Mouse (Mus musculus) thymus, adult 2 months (tissue): ENCODE data around the gene Mbnl3.

ENCODE experiments used
- CTCF ChIP-seq: fragments of 200-500 bp; IDR thresholded peaks from 2 replicates; pipeline ENCODE4 v1.5.1; 2012; ENCODE audit warnings: mild to moderate bottlenecking, control low read depth, low read length, moderate library complexity, borderline replicate concordance; ENCODE audit not compliant: control insufficient read depth, poor library complexity, insufficient read depth; ENCODE audit errors: extremely low read depth
- POLR2A ChIP-seq: fragments of 200-500 bp; IDR thresholded peaks from 2 replicates; pipeline ENCODE4 v1.6.1; 2012; ENCODE audit warnings: mild to moderate bottlenecking, low read length, control low read depth, moderate library complexity; ENCODE audit not compliant: control insufficient read depth, poor library complexity, insufficient read depth; ENCODE audit errors: extremely low read depth

- TF ChIP-seq CTCF (no peak), POLR2A (no peak)
These were observed 66.3 kb downstream of the Mbnl3 start for GRCm38 (mm10) chrX:51140055-51140454.
